Mouse (Mus musculus) CD4-positive naive resting alpha-beta T cell, adult 57 days (primary cell): ENCODE results near the gene Col12a1. TPM values are rescaled to one million over a fixed set of nuclear protein-coding genes. Genes with fewer than 3 reads are reported as not detected.

Experiments
- total RNA-seq: library from RNA; stranded (reverse); gene quantifications from one replicate; pipeline ENCODE4 v1.2.4, GENCODE M21; 2023

Gene Col12a1
- 0.12 TPM for total RNA-seq

GRCm38 (mm10) chr9:79718481-79719370 is at the start of gene Col12a1:
Gene Col12a1, minus strand, starts transcription at chr9:79718831.

GRCm38 (mm10) chr9:79759385-79760005 is 40.9 kb upstream of the Col12a1 start, which contains the start of gene Cox7a2:
Gene Cox7a2, minus strand, starts transcription at chr9:79759878.

Other genes with a start within 250 kb of the Col12a1 start
- 92.3 TPM for gene Cox7a2, start 41.0 kb upstream of the Col12a1 start, total RNA-seq
- gene Tmem30a, start 74.7 kb upstream of the Col12a1 start, total RNA-seq = 88.8 TPM